Mouse (Mus musculus) forebrain, embryonic 16.5 days (tissue): Measurements from ENCODE around the gene Rtn4. TPM values are rescaled to one million over a fixed set of nuclear protein-coding genes. Genes with fewer than 3 reads are reported as not detected.

ENCODE experiments used
- ATAC-seq: fragments of 200-750 bp; cut with Nextera tagmentation; 2 replicates; pipeline ENCODE4 v1.8.0; 2017; ENCODE audit warnings: mild to moderate bottlenecking, moderate library complexity
- H3K27ac ChIP-seq: fragments of 300-500 bp; sonication (generic); 2 replicates; pipeline ENCODE4 v1.5.1; 2014; ENCODE audit warnings: low read length, control low read depth
- H3K27me3 ChIP-seq: fragments of 300-500 bp; sonication (generic); replicated peaks from 2 replicates; pipeline ENCODE4 v1.6.1; 2014; ENCODE audit warnings: low read length; ENCODE audit not compliant: control insufficient read depth, insufficient read depth
- H3K36me3 ChIP-seq: fragments of 300-500 bp; sonication (generic); 2 replicates; pipeline ENCODE4 v1.6.1; 2014; ENCODE audit not compliant: control insufficient read depth, insufficient read depth
- H3K4me1 ChIP-seq: fragments of 300-500 bp; sonication (generic); replicated peaks from 2 replicates; pipeline ENCODE4 v1.6.1; 2014; ENCODE audit warnings: low read length; ENCODE audit not compliant: control insufficient read depth, insufficient read depth
- H3K4me2 ChIP-seq: fragments of 300-500 bp; sonication (generic); 2 replicates; pipeline ENCODE4 v1.6.1; 2014; ENCODE audit warnings: mild to moderate bottlenecking, low read length, control low read depth
- H3K4me3 ChIP-seq: fragments of 300-500 bp; sonication (generic); replicated peaks from 2 replicates; pipeline ENCODE4 v1.5.1; 2014; ENCODE audit warnings: mild to moderate bottlenecking, low read length, control low read depth
- H3K9ac ChIP-seq: fragments of 300-500 bp; sonication (generic); replicated peaks from 2 replicates; pipeline ENCODE4 v1.6.1; 2014; ENCODE audit warnings: low read depth, low read length, control low read depth
- H3K9me3 ChIP-seq: fragments of 300-500 bp; sonication (generic); 2 replicates; pipeline ENCODE4 v1.6.1; 2016; ENCODE audit warnings: low read length; ENCODE audit not compliant: control insufficient read depth
- WGBS: fragments of 180-500 bp; shearing (Covaris S2); extraction: QIAGEN DNeasy Blood & Tissue Kit; methylation state at CpG from one replicate; pipeline ENCODE4 v1.1.7; 2014; 5-methylcytosine and 5-hydroxymethylcytosine counted together
- polyA plus RNA-seq: library from polyadenylated mRNA; unstranded; fragments of >200 nt; fragmentation: Nextera tagmentation; extraction: Ambion mirVana; gene quantifications from 2 replicates; pipeline ENCODE4 v1.2.1, GENCODE M21; 2015

Rtn4 gene
- polyA plus RNA-seq, 1 experiment from 2014 or later, result 134 TPM

- H3K4me1 ChIP-seq, result peaks cover 12% of the 10 kb centered on the region
- H3K27me3 ChIP-seq, result no peaks in the 10 kb centered on the region
- no peaks in the 10 kb centered on the region for H3K9me3 ChIP-seq
- H3K9ac ChIP-seq, result no peak overlapping the region
- H3K4me3 ChIP-seq, result no peak overlapping the region
- H3K4me2 ChIP-seq, result no peak overlapping the region
- H3K36me3 ChIP-seq, result peaks cover 10% of the 10 kb centered on the region
- no peak for ATAC-seq
- WGBS, result 82% methylated on average over 3 of the region's 3 CpGs
- no peak overlapping the region for H3K27ac ChIP-seq
These were observed 10.0 kb downstream of the Rtn4 start for GRCm38 (mm10) chr11:29702721-29703120.

DNA sequence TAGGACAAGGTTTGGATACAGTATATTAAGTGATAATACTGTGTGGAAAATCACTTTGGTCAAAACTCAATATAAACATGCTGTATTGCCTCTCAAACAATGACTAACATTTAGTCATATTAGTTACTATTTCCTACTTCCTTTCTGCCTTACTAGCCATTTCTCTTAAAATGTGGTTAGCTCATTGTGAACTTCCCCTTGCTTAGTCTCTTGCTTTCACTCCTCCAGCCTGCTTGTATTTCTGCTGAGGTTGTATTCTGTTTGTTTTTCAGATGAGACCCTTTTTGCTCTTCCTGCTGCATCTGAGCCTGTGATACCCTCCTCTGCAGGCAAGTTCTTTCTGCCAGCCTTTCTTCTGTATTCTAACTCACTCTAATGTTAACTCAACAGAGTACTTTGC lies 12.5 kb downstream of the Rtn4 start:
- H3K4me1 ChIP-seq, result peaks cover 10% of the 10 kb centered on the region
- no peak for ATAC-seq
- no peaks in the 10 kb centered on the region for H3K9me3 ChIP-seq
- H3K36me3 ChIP-seq, result peaks cover 22% of the 10 kb centered on the region
- H3K4me2 ChIP-seq, result no peak overlapping the region
- no peak overlapping the region for H3K4me3 ChIP-seq
- no peak overlapping the region for H3K9ac ChIP-seq
- no peak overlapping the region for H3K27ac ChIP-seq
- H3K27me3 ChIP-seq, result no peaks in the 10 kb centered on the region

GRCm38 (mm10) chr11:29706845-29707244 lies 14.1 kb downstream of the Rtn4 start:
- WGBS, result 85% methylated on average over 4 of the region's 4 CpGs
- ATAC-seq, result no peak

DNA sequence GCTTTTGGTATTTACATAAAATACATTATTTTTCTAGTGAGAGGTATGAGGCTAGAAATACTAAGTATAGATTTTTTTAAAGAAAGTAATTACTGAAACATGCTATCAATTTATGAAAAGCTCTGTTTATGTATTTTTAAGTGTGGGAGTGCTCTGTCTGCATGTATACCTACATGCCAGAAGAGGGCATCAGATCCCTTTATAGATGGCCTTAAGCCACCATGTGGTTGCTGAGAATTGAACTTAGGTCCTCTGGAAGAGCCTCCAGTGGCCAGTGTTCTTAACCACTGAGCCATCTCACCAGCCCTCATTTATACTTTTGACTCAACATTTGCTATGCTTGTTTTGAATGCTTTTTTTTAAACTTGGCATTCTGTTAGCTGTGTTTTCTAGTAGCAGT lies 16.8 kb downstream of the Rtn4 start:
- H3K36me3 ChIP-seq, result peaks cover 24% of the 10 kb centered on the region

More at GRCm38 (mm10) chr11:29706845-29707244, 14.1 kb downstream of the Rtn4 start:
- H3K27ac ChIP-seq, result no peak overlapping the region
- H3K4me3 ChIP-seq, result no peak overlapping the region
- peaks cover 24% of the 10 kb centered on the region for H3K36me3 ChIP-seq
- no peak overlapping the region for H3K9ac ChIP-seq
- H3K27me3 ChIP-seq, result no peaks in the 10 kb centered on the region
- no peaks in the 10 kb centered on the region for H3K9me3 ChIP-seq
- peaks cover 5% of the 10 kb centered on the region for H3K4me1 ChIP-seq
- no peak overlapping the region for H3K4me2 ChIP-seq

DNA sequence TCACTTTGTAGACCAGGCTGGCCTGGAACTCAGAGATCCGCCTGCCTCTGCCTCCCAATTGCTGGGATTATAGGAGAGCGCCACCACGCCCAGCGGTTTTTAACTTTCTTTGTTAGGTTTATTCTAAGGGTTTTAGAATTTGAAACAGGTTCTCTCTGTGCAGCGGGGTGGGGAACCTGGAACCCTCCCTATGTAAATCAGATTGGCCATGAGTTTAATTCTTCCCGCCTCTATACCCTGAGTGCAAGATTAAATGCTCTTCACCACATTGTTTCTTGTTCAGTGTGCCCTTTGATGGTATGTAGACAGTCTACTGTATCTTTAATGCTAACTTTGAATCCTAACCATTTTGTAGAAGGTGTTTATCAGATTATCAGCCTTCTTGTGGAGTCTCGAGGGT lies 21.4 kb downstream of the Rtn4 start:
- Histone ChIP-seq H3K9me3 (no peaks in the 10 kb centered on the region), H3K4me2 (no peak overlapping the region), H3K36me3 (peaks cover 2% of the 10 kb centered on the region; the same call in 1 of the 2 replicates), H3K27ac (no peak overlapping the region), H3K4me1 (peaks cover 5% of the 10 kb centered on the region; the same call in 1 of the 2 replicates), H3K27me3 (no peaks in the 10 kb centered on the region), H3K4me3 (no peak overlapping the region), H3K9ac (no peak overlapping the region)
- ATAC-seq, result no peak
- 88% methylated on average over 7 of the region's 7 CpGs for WGBS

More for the DNA sequence above, 16.8 kb downstream of the Rtn4 start:
- Histone ChIP-seq H3K9ac (no peak overlapping the region), H3K9me3 (no peaks in the 10 kb centered on the region), H3K27me3 (no peaks in the 10 kb centered on the region), H3K4me1 (no peaks in the 10 kb centered on the region; the same call in 1 of the 2 replicates), H3K4me2 (no peak overlapping the region), H3K27ac (no peak overlapping the region), H3K4me3 (no peak overlapping the region)
- no peak for ATAC-seq

GRCm38 (mm10) chr11:29714789-29715188 lies 22.0 kb downstream of the Rtn4 start:
- peaks cover 2% of the 10 kb centered on the region; the same call in 1 of the 2 replicates for H3K36me3 ChIP-seq
- no peak overlapping the region for H3K4me2 ChIP-seq
- H3K27me3 ChIP-seq, result no peaks in the 10 kb centered on the region
- no peak overlapping the region for H3K9ac ChIP-seq
- H3K4me1 ChIP-seq, result peaks cover 5% of the 10 kb centered on the region; the same call in 1 of the 2 replicates
- no peak overlapping the region for H3K27ac ChIP-seq
- 89% methylated on average over 2 of the region's 2 CpGs for WGBS
- no peaks in the 10 kb centered on the region for H3K9me3 ChIP-seq
- no peak overlapping the region for H3K4me3 ChIP-seq
- 0 out of 2 replicates have a peak, but pooled peaks have one; percentile 54 for ATAC-seq

DNA sequence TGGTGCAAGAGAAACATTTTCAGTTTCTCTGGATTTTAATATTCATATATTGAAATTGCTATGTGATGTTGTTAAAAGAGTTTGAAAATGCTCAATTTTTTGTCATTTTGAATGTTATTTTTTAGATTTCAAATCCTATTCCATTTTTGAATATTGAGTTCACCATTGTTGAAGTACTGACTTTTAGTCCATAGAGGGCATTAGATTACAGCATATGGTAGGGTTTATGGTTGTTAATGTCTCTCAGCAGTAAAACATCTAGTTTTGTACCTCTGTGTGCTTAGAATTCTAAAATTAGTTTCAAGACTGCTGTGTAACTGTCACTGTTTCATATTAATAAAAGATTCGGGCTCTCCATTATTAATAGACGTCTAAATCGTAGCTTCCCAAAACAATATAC lies 22.8 kb downstream of the Rtn4 start:
- Histone ChIP-seq H3K9ac (no peak overlapping the region), H3K4me2 (no peak overlapping the region), H3K27me3 (no peaks in the 10 kb centered on the region), H3K36me3 (peaks cover 2% of the 10 kb centered on the region; the same call in 1 of the 2 replicates), H3K27ac (no peak overlapping the region), H3K9me3 (no peaks in the 10 kb centered on the region), H3K4me3 (no peak overlapping the region), H3K4me1 (peaks cover 5% of the 10 kb centered on the region; the same call in 1 of the 2 replicates)
- no peak for ATAC-seq
- 87% methylated on average over 3 of the region's 3 CpGs for WGBS

GRCm38 (mm10) chr11:29718541-29718940 lies 25.8 kb downstream of the Rtn4 start:
- H3K4me1 ChIP-seq, result peaks cover 8% of the 10 kb centered on the region; the same call in 1 of the 2 replicates
- H3K27ac ChIP-seq, result no peak overlapping the region
- no peak for ATAC-seq
- H3K4me2 ChIP-seq, result no peak overlapping the region
- no peak overlapping the region for H3K4me3 ChIP-seq
- WGBS, result 68% methylated on average over 6 of the region's 6 CpGs
- H3K9ac ChIP-seq, result no peak overlapping the region
- no peaks in the 10 kb centered on the region for H3K27me3 ChIP-seq
- no peaks in the 10 kb centered on the region for H3K9me3 ChIP-seq
- H3K36me3 ChIP-seq, result no peaks in the 10 kb centered on the region

GRCm38 (mm10) chr11:29719597-29719996 lies 26.9 kb downstream of the Rtn4 start:
- Histone ChIP-seq H3K27me3 (no peaks in the 10 kb centered on the region), H3K9ac (no peak overlapping the region), H3K9me3 (no peaks in the 10 kb centered on the region), H3K4me2 (no peak overlapping the region), H3K4me1 (peaks cover 8% of the 10 kb centered on the region; the same call in 1 of the 2 replicates), H3K36me3 (no peaks in the 10 kb centered on the region), H3K27ac (no peak overlapping the region), H3K4me3 (no peak overlapping the region)
- 73% methylated on average over 1 of the region's 1 CpGs for WGBS
- ATAC-seq, result no peak

- no peak for ATAC-seq
- WGBS, result 93% methylated on average over 2 of the region's 2 CpGs
- H3K9me3 ChIP-seq, result no peaks in the 10 kb centered on the region
- no peak overlapping the region for H3K27ac ChIP-seq
- peaks cover 5% of the 10 kb centered on the region for H3K4me1 ChIP-seq
- no peaks in the 10 kb centered on the region for H3K36me3 ChIP-seq
- no peaks in the 10 kb centered on the region for H3K27me3 ChIP-seq
- no peak overlapping the region for H3K9ac ChIP-seq
- H3K4me2 ChIP-seq, result no peak overlapping the region
- H3K4me3 ChIP-seq, result no peak overlapping the region
These were observed 31.5 kb downstream of the Rtn4 start for GRCm38 (mm10) chr11:29724213-29724612.
